Mouse (Mus musculus) testis, postnatal 14 days (tissue): ENCODE measurements at regions not wholly inside any gene's neighbourhood (a gene's known extent, or its start where the extent isn't known, plus 50 kb on each side); places are given as distances from the start of the nearest gene placed in this dataset.

ENCODE experiments used
- DNase-seq: peaks from one replicate; pipeline ENCODE4 v3.0.0; 2021; ENCODE audit warnings: low spot score

- no peak for DNase-seq
Measured at GRCm38 (mm10) chr17:47064592-47065306, 54.4 kb upstream of the Ubr2 start.

GRCm38 (mm10) chr17:47064006-47064405 is 53.6 kb upstream of the Ubr2 start:
- DNase-seq: no peak

- no peak for DNase-seq
Measured at GRCm38 (mm10) chr17:47061031-47061620, 50.8 kb upstream of the Ubr2 start.
